Mouse (Mus musculus) cerebellum, adult 9-10 months (tissue): ENCODE measurements around the gene Ewsr1.
A peak's percentile ranks its signal among the peaks of the same experiment; 100 is the strongest.

ENCODE experiments used
- DNase-seq: peaks from one replicate; pipeline ENCODE4 v3.0.0; 2022

The Ewsr1 gene

GRCm38 (mm10) chr11:5057541-5057855 is 41.6 kb downstream of the Ewsr1 start:
- DNase-seq: no peak

GRCm38 (mm10) chr11:5057064-5057463 is 42.0 kb downstream of the Ewsr1 start:
- no peak for DNase-seq

- DNase-seq: no peak
Observed at GRCm38 (mm10) chr11:5055945-5056938, 42.8 kb downstream of the Ewsr1 start.

GRCm38 (mm10) chr11:5054874-5055273 is 44.2 kb downstream of the Ewsr1 start:
- no peak for DNase-seq

- no peak for DNase-seq
Observed at GRCm38 (mm10) chr11:5054151-5054550, 44.9 kb downstream of the Ewsr1 start.

GRCm38 (mm10) chr11:5052200-5052854 is 46.7 kb downstream of the Ewsr1 start:
- DNase-seq: no peak

GRCm38 (mm10) chr11:5051629-5052028 is 47.4 kb downstream of the Ewsr1 start:
- DNase-seq: no peak

GRCm38 (mm10) chr11:5046321-5046926 is 52.6 kb downstream of the Ewsr1 start:
- no peak for DNase-seq

GRCm38 (mm10) chr11:5042645-5043381 is 56.3 kb downstream of the Ewsr1 start:
- DNase-seq: peak; percentile 62

GRCm38 (mm10) chr11:5041144-5041780 is 57.8 kb downstream of the Ewsr1 start:
- no peak for DNase-seq

- no peak for DNase-seq
Observed at GRCm38 (mm10) chr11:5040585-5040984, 58.5 kb downstream of the Ewsr1 start.

GRCm38 (mm10) chr11:5037146-5037854 is 61.8 kb downstream of the Ewsr1 start:
- DNase-seq: peak; percentile 83

- no peak for DNase-seq
Observed at GRCm38 (mm10) chr11:5035421-5035820, 63.6 kb downstream of the Ewsr1 start.

- peak; percentile 78 for DNase-seq
Observed at GRCm38 (mm10) chr11:5033136-5033535, 65.9 kb downstream of the Ewsr1 start.

GRCm38 (mm10) chr11:5032706-5033105 is 66.4 kb downstream of the Ewsr1 start:
- DNase-seq: no peak

GRCm38 (mm10) chr11:5028228-5028627 is 70.8 kb downstream of the Ewsr1 start:
- no peak for DNase-seq

GRCm38 (mm10) chr11:5025108-5025507 is 74.0 kb downstream of the Ewsr1 start:
- no peak for DNase-seq
